Mouse (Mus musculus) testis, adult 2 months (tissue): ENCODE results near the gene Brms1. TPM values are rescaled to one million over a fixed set of nuclear protein-coding genes. Genes with fewer than 3 reads are reported as not detected.
A peak's percentile ranks its signal among the peaks of the same experiment; 100 is the strongest.

Experiments used
- H3K27ac ChIP-seq: fragments of 200-500 bp; 2 replicates; pipeline ENCODE4 v1.5.1; 2012; ENCODE audit warnings: low read depth, low read length; ENCODE audit not compliant: control insufficient read depth, insufficient read depth
- H3K27me3 ChIP-seq: fragments of 200-500 bp; 2 replicates; pipeline ENCODE4 v1.6.1; 2012; ENCODE audit warnings: mild to moderate bottlenecking, low read length, moderate library complexity; ENCODE audit not compliant: control insufficient read depth, insufficient read depth
- H3K36me3 ChIP-seq: fragments of 200-500 bp; 2 replicates; pipeline ENCODE4 v1.6.1; 2012; ENCODE audit warnings: mild to moderate bottlenecking, low read length; ENCODE audit not compliant: control insufficient read depth, insufficient read depth
- H3K4me1 ChIP-seq: fragments of 200-500 bp; 2 replicates; pipeline ENCODE4 v1.6.1; 2012; ENCODE audit warnings: low read length; ENCODE audit not compliant: control insufficient read depth, insufficient read depth
- H3K4me3 ChIP-seq: fragments of 200-500 bp; 2 replicates; pipeline ENCODE4 v1.5.1; 2012; ENCODE audit warnings: low read depth, mild to moderate bottlenecking, low read length, moderate library complexity, mixed read lengths; ENCODE audit not compliant: control insufficient read depth
- CTCF ChIP-seq: fragments of 200-500 bp; IDR thresholded peaks from 2 replicates; pipeline ENCODE4 v1.5.1; 2012; ENCODE audit warnings: low read depth, mild to moderate bottlenecking, inconsistent platforms, low read length, moderate library complexity; ENCODE audit not compliant: control insufficient read depth, insufficient read depth, insufficient replicate concordance
- POLR2A ChIP-seq: fragments of 200-500 bp; IDR thresholded peaks from 2 replicates; pipeline ENCODE4 v1.6.1; 2012; ENCODE audit warnings: low read depth, mild to moderate bottlenecking, inconsistent platforms, low read length, moderate library complexity; ENCODE audit not compliant: control insufficient read depth
- polyA plus RNA-seq: library from polyadenylated mRNA; depleted of rRNA; stranded (reverse); fragments of >200 nt; gene quantifications from 2 replicates; pipeline ENCODE4 v1.2.3, GENCODE M21; 2012; rRNA removed

The Brms1 gene
- polyA plus RNA-seq, 1 experiment = 216 TPM

DNA sequence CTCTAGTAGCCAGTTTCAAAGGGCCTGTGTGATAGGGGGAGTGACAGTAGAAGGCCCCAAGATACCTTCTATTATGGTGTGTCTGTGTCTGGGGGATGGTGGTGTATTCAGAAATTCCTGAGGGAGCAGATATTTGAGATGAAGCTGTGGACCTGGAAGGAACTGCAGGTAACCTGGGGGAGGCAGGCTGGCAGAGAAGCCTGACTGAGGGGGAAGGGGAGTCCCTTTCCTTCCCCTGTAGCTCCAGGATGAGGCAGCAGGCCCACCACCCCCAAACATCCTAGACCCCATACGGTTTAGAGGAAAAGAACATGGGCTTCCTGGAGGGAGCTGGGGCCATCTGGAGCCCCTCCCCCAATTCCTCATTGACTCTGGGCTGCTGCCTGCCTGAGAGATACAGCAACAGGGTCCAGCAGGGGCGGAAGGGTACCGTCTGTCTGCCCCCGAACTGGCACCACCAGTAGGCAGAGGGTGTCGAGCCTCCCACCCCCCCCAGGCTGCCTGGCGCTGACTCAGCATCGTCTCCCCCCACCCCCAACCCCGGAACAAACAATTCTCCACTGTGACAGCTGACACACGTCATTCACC, 54.8 kb downstream of the Brms1 start:
- Histone ChIP-seq H3K36me3 (no peaks in the 10 kb centered on the region), H3K27ac (no peak overlapping the region), H3K4me3 (peak overlapping the region; percentile 82), H3K4me1 (peaks cover 22% of the 10 kb centered on the region), H3K27me3 (no peaks in the 10 kb centered on the region)
- TF ChIP-seq POLR2A = no peak
- TF ChIP-seq CTCF = no peak

GRCm38 (mm10) chr19:5097521-5098362, 56.6 kb downstream of the Brms1 start:
- no peaks in the 10 kb centered on the region for H3K36me3 ChIP-seq
- H3K27me3 ChIP-seq = no peaks in the 10 kb centered on the region
- H3K4me1 ChIP-seq = peaks cover 22% of the 10 kb centered on the region

DNA sequence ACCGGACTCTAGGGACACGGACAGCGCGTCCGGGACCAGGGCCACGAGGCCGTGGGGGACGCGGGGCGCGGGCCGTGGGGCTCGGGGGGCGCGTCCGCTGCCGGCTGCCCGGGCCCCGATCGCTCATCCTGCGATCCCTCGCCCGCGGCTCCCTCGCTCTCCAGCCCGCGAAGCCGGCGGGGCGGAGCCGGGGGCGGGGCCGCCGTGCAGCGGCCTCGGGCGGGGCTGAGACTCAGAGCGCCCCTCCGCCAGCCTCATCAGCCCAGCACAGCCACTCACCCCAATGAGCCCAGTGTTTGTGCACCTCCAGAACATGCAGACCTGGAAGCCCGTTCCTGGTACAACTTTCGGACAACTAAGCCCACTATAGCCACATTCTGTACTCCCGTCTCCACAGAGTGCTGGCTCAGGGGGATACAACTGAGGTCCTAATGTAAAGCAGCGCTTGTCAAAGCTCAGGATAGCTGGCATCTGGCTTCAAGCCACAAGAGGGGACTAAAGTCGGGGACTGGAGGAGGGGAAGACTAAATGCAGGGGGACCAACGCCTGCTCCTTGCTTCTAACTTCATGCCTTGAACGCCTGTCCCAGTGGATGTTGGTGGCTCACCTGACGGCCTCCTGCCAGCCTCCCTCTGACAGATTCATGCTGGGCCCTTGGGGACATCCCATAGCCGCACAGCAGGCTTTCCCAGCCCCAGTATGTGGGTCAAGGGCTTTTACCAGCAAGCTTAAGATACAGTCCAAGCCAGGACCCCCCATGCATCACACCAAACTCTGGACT, 57.4 kb downstream of the Brms1 start, which contains the start of gene Cnih2:
TSS of gene Cnih2 (minus strand) at position 159 of the 781 bp plus-strand sequence.
- Histone ChIP-seq H3K27me3 (no peaks in the 10 kb centered on the region), H3K36me3 (no peaks in the 10 kb centered on the region; the same call in none of the 2 replicates), H3K4me1 (peaks cover 16% of the 10 kb centered on the region), H3K27ac (no peak within 1 kb of the TSS), H3K4me3 (peak within 1 kb of the TSS; percentile 78)
- TF ChIP-seq POLR2A (no peak), CTCF (no peak)

More at GRCm38 (mm10) chr19:5097521-5098362, 56.6 kb downstream of the Brms1 start:
- H3K27ac ChIP-seq = no peak overlapping the region
- TF ChIP-seq CTCF = no peak
- no peak for TF ChIP-seq POLR2A
- H3K4me3 ChIP-seq = peak overlapping the region; percentile 78

Other genes with a start within 250 kb of the Brms1 start
- gene Rbm4, start 247.5 kb upstream of the Brms1 start, polyA plus RNA-seq = 22.6 and 26.4 TPM in 2 replicates
- gene Gm21992, start 229.7 kb upstream of the Brms1 start, polyA plus RNA-seq = 5.9 and 9.4 TPM in 2 replicates
- gene Rbm14, start 229.7 kb upstream of the Brms1 start, polyA plus RNA-seq = 44.0 and 45.7 TPM in 2 replicates
- 57.9 and 66.4 TPM in 2 replicates for gene Ccs, start 202.0 kb upstream of the Brms1 start, polyA plus RNA-seq
- gene Ccdc87, start 202.0 kb upstream of the Brms1 start, polyA plus RNA-seq = 39.4 and 40.3 TPM in 2 replicates
- gene Ctsf, start 186.2 kb upstream of the Brms1 start, polyA plus RNA-seq = 32.4 and 35.7 TPM in 2 replicates
- 8.6 and 8.9 TPM in 2 replicates for gene Actn3, start 163.4 kb upstream of the Brms1 start, polyA plus RNA-seq
- gene Zdhhc24, start 162.7 kb upstream of the Brms1 start, polyA plus RNA-seq = 9.2 and 10.7 TPM in 2 replicates
- 15.5 and 16.5 TPM in 2 replicates for gene Bbs1, start 134.7 kb upstream of the Brms1 start, polyA plus RNA-seq
- 81.8 and 95.7 TPM in 2 replicates for gene Dpp3, start 113.1 kb upstream of the Brms1 start, polyA plus RNA-seq
- 0.77 and 0.96 TPM in 2 replicates for gene Peli3, start 98.2 kb upstream of the Brms1 start, polyA plus RNA-seq
- 76.0 and 89.3 TPM in 2 replicates for gene Mrpl11, start 79.2 kb upstream of the Brms1 start, polyA plus RNA-seq
- 1.4 and 1.5 TPM in 2 replicates for gene Npas4, start 51.0 kb upstream of the Brms1 start, polyA plus RNA-seq
- gene Slc29a2, start 17.5 kb upstream of the Brms1 start, polyA plus RNA-seq = 4.9 and 5.2 TPM in 2 replicates
- 3.7 and 4.2 TPM in 2 replicates for gene B4gat1, start 2.5 kb upstream of the Brms1 start, polyA plus RNA-seq
- gene AC124502.3, start 2.5 kb upstream of the Brms1 start, polyA plus RNA-seq = 0.61 and 0.98 TPM in 2 replicates
- 27.1 and 27.5 TPM in 2 replicates for gene Rin1, start 9.1 kb downstream of the Brms1 start, polyA plus RNA-seq
- gene Cd248, start 26.7 kb downstream of the Brms1 start, polyA plus RNA-seq = 2.5 and 2.9 TPM in 2 replicates
- 22.5 and 22.6 TPM in 2 replicates for gene Tmem151a, start 44.2 kb downstream of the Brms1 start, polyA plus RNA-seq
- 134 and 144 TPM in 2 replicates for gene Yif1a, start 47.2 kb downstream of the Brms1 start, polyA plus RNA-seq
- 42.8 and 43.5 TPM in 2 replicates for gene Cnih2, start 57.2 kb downstream of the Brms1 start, polyA plus RNA-seq
- gene Rab1b, start 65.7 kb downstream of the Brms1 start, polyA plus RNA-seq = 113 and 124 TPM in 2 replicates
- 92.7 and 92.9 TPM in 2 replicates for gene Klc2, start 77.2 kb downstream of the Brms1 start, polyA plus RNA-seq
- gene Pacs1, start 231.8 kb downstream of the Brms1 start, polyA plus RNA-seq = 163 and 169 TPM in 2 replicates